Mouse (Mus musculus) liver, adult 2 months (tissue): ENCODE results near the gene Cib4.

Experiments used
- CTCF ChIP-seq: fragments of 200-500 bp; IDR thresholded peaks from 2 replicates; pipeline ENCODE4 v1.5.1; 2011; ENCODE audit warnings: low read depth, low read length, control low read depth
- POLR2A ChIP-seq: fragments of 200-500 bp; IDR thresholded peaks from 2 replicates; pipeline ENCODE4 v1.6.1; 2011; ENCODE audit warnings: low read length, control low read depth; ENCODE audit not compliant: insufficient read depth; ENCODE audit errors: extremely low read depth

DNA sequence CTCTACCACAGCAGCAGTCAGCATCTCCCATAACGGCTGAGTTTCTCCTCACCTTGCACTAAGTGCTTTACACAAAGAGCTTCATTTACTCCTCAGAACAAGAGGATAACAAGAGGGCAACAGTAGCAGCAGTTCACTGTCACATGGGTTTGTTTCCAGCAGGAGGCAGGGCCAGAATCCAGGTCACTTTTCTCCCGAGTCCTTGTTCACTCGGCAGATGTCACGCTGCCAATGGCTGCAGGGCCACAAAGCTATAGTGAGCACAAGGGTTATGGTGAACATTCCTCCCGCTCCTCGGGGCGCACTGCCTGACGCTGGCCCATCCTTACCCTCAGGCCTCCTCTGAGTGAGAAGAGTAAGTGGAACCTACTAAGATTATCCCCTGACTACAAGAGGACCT lies 62.1 kb downstream of the Cib4 start:
- TF ChIP-seq POLR2A (no peak), CTCF (no peak)
